Mouse (Mus musculus) heart, embryonic 11.5 days (tissue): Measurements from ENCODE around the gene Fibp. TPM values are rescaled to one million over a fixed set of nuclear protein-coding genes. Genes with fewer than 3 reads are reported as not detected.

Experiments used
- ATAC-seq: fragments of 200-750 bp; cut with Nextera tagmentation; replicated peaks from 2 replicates; pipeline ENCODE4 v1.8.0; 2017; ENCODE audit warnings: moderate library complexity; ENCODE audit not compliant: insufficient number of reproducible peaks, low FRiP score, low TSS enrichment
- H3K27ac ChIP-seq: fragments of 300-500 bp; sonication (generic); 2 replicates; pipeline ENCODE4 v1.5.1; 2014; ENCODE audit warnings: mild to moderate bottlenecking, low read depth, low read length
- H3K27me3 ChIP-seq: fragments of 300-500 bp; sonication (generic); 2 replicates; pipeline ENCODE4 v1.6.1; 2014; ENCODE audit warnings: mild to moderate bottlenecking, low read length, mixed read lengths; ENCODE audit not compliant: control insufficient read depth, insufficient read depth
- H3K36me3 ChIP-seq: fragments of 300-500 bp; sonication (generic); 2 replicates; pipeline ENCODE4 v1.6.1; 2014; ENCODE audit warnings: mild to moderate bottlenecking, low read length, moderate library complexity, mixed read lengths; ENCODE audit not compliant: control insufficient read depth, insufficient read depth
- H3K4me1 ChIP-seq: fragments of 300-500 bp; sonication (generic); 2 replicates; pipeline ENCODE4 v1.6.1; 2014; ENCODE audit warnings: low read length; ENCODE audit not compliant: control insufficient read depth, insufficient read depth
- H3K4me2 ChIP-seq: fragments of 300-500 bp; sonication (generic); 2 replicates; pipeline ENCODE4 v1.6.1; 2014; ENCODE audit warnings: mild to moderate bottlenecking, moderate library complexity
- H3K4me3 ChIP-seq: fragments of 300-500 bp; sonication (generic); 2 replicates; pipeline ENCODE4 v1.5.1; 2014; ENCODE audit warnings: low read depth, low read length
- H3K9ac ChIP-seq: fragments of 300-500 bp; sonication (generic); 2 replicates; pipeline ENCODE4 v1.6.1; 2014; ENCODE audit warnings: mild to moderate bottlenecking, low read depth, low read length, moderate library complexity
- H3K9me3 ChIP-seq: fragments of 300-500 bp; sonication (generic); replicated peaks from 2 replicates; pipeline ENCODE4 v1.6.1; 2016; ENCODE audit warnings: low read length; ENCODE audit not compliant: control insufficient read depth
- WGBS: fragments of 180-500 bp; shearing (Covaris S2); extraction: QIAGEN DNeasy Blood & Tissue Kit; methylation state at CpG from one replicate; pipeline ENCODE4 v1.1.7; 2014; ENCODE audit not compliant: insufficient replicate concordance; 5-methylcytosine and 5-hydroxymethylcytosine counted together
- polyA plus RNA-seq: library from polyadenylated mRNA; unstranded; fragments of >200 nt; fragmentation: Nextera tagmentation; extraction: Ambion mirVana; gene quantifications from 2 replicates; pipeline ENCODE4 v1.2.1, GENCODE M21; 2014

The Fibp gene
- polyA plus RNA-seq, 1 experiment from 2014 or later = 73.6 TPM

GRCm38 (mm10) chr19:5463791-5464562 lies 3.6 kb downstream of the Fibp start:
- ATAC-seq = no peak
- Histone ChIP-seq H3K4me2 (peak overlapping the region; percentile 45), H3K36me3 (peaks cover 18% of the 10 kb centered on the region), H3K27me3 (no peaks in the 10 kb centered on the region), H3K4me1 (peaks cover 17% of the 10 kb centered on the region), H3K4me3 (peak overlapping the region; percentile 4; the same call in 1 of the 2 replicates), H3K27ac (peak overlapping the region; percentile 22; the same call in 1 of the 2 replicates), H3K9me3 (no peaks in the 10 kb centered on the region), H3K9ac (peak overlapping the region; percentile 49; the same call in 1 of the 2 replicates)
- WGBS = 49% methylated on average over 15 of the region's 15 CpGs

- no peak overlapping the region for H3K4me2 ChIP-seq
- H3K4me3 ChIP-seq = no peak overlapping the region
- H3K36me3 ChIP-seq = peaks cover 18% of the 10 kb centered on the region
- no peak overlapping the region for H3K9ac ChIP-seq
- 93% methylated on average over 8 of the region's 8 CpGs for WGBS
- ATAC-seq = no peak
- no peaks in the 10 kb centered on the region for H3K9me3 ChIP-seq
- H3K27me3 ChIP-seq = no peaks in the 10 kb centered on the region
- peaks cover 24% of the 10 kb centered on the region for H3K4me1 ChIP-seq
- no peak overlapping the region for H3K27ac ChIP-seq
These were observed 4.6 kb downstream of the Fibp start for GRCm38 (mm10) chr19:5465037-5465436.

DNA sequence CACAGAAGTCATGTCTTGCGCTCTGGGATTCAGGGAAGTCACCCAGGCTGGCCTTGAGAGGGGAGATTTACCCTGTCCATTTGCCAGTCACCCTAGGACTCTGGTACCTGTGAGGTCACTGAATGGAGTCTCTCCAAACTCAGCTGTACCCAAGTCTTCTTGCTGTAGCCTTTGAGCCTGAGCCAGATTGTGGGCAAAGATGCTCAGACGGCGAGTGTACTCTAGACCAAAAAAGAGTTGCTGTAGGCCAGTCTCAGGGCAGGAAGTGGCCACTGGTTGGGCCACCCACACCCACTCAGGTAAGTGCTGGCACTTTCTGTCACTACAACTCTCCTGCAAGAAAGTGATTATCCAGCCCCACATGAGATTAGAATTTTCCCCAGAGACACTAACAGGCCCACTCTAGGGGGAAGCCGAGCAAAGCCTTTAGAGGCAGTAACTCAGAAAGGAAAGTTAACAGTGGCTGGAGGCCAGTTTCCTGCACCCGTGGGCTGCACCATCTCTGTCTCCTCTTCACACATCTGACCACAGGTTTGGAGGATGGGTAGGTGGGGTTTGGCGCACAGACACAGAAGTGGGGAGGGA lies 6.6 kb downstream of the Fibp start:
- H3K27ac ChIP-seq = no peak overlapping the region
- no peaks in the 10 kb centered on the region for H3K27me3 ChIP-seq
- H3K36me3 ChIP-seq = peaks cover 18% of the 10 kb centered on the region
- no peak overlapping the region for H3K4me3 ChIP-seq
- 89% methylated on average over 6 of the region's 6 CpGs for WGBS
- peaks cover 18% of the 10 kb centered on the region for H3K4me1 ChIP-seq
- H3K4me2 ChIP-seq = no peak overlapping the region
- H3K9ac ChIP-seq = no peak overlapping the region
- ATAC-seq = no peak
- no peaks in the 10 kb centered on the region for H3K9me3 ChIP-seq

GRCm38 (mm10) chr19:5468374-5468773 lies 8.0 kb downstream of the Fibp start, which contains the start of gene Ctsw:
Gene Ctsw, minus strand, starts transcription at chr19:5468507.
- WGBS = 53% methylated on average over 5 of the region's 5 CpGs
- H3K36me3 ChIP-seq = peaks cover 18% of the 10 kb centered on the region
- H3K4me1 ChIP-seq = peaks cover 18% of the 10 kb centered on the region
- ATAC-seq = no peak
- no peak within 1 kb of the TSS for H3K9ac ChIP-seq
- no peak within 1 kb of the TSS for H3K4me2 ChIP-seq
- no peaks in the 10 kb centered on the region for H3K27me3 ChIP-seq
- H3K27ac ChIP-seq = no peak within 1 kb of the TSS
- no peaks in the 10 kb centered on the region for H3K9me3 ChIP-seq
- no peak within 1 kb of the TSS for H3K4me3 ChIP-seq

DNA sequence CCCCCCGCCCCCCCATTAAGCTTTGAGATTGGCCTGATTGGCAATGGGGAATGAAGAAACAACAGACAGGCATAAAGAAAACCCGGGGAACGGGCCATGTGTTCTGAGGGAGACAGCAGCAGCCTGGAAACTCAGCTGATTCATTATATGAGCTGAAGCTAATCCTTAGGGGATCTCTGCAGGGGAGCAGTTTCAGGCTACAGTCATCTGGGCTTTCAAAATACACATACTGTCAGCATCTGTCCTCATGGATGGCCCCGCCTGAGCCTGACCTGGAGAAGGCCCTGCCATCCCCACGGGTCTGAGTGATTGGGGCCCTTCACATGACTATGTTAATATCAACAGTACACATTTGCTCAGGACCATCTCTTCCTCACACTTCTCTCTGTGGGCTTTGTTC lies 11.4 kb downstream of the Fibp start:
- no peak for ATAC-seq
- H3K36me3 ChIP-seq = peaks cover 5% of the 10 kb centered on the region; the same call in 1 of the 2 replicates
- H3K27me3 ChIP-seq = no peaks in the 10 kb centered on the region
- H3K27ac ChIP-seq = no peak overlapping the region
- no peak overlapping the region for H3K4me2 ChIP-seq
- no peaks in the 10 kb centered on the region for H3K9me3 ChIP-seq
- 47% methylated on average over 5 of the region's 5 CpGs for WGBS
- peaks cover 24% of the 10 kb centered on the region for H3K4me1 ChIP-seq
- H3K9ac ChIP-seq = no peak overlapping the region
- H3K4me3 ChIP-seq = no peak overlapping the region

GRCm38 (mm10) chr19:5472857-5473256 lies 12.4 kb downstream of the Fibp start:
- Histone ChIP-seq H3K27me3 (no peaks in the 10 kb centered on the region), H3K9ac (no peak overlapping the region), H3K4me2 (no peak overlapping the region), H3K36me3 (peaks cover 6% of the 10 kb centered on the region; the same call in 1 of the 2 replicates), H3K9me3 (no peaks in the 10 kb centered on the region), H3K4me3 (no peak overlapping the region), H3K27ac (no peak overlapping the region), H3K4me1 (peaks cover 24% of the 10 kb centered on the region)
- 72% methylated on average over 3 of the region's 3 CpGs for WGBS
- ATAC-seq = no peak

- Histone ChIP-seq H3K27me3 (no peaks in the 10 kb centered on the region), H3K4me1 (peaks cover 19% of the 10 kb centered on the region), H3K36me3 (peaks cover 7% of the 10 kb centered on the region), H3K9me3 (no peaks in the 10 kb centered on the region), H3K4me3 (peak within 1 kb of the TSS; percentile 68), H3K4me2 (peak within 1 kb of the TSS; percentile 74), H3K9ac (peak within 1 kb of the TSS; percentile 82), H3K27ac (peak within 1 kb of the TSS; percentile 86)
- ATAC-seq = peak; percentile 37; the same call in 1 of the 2 replicates
- under 1% methylated on average over 22 of the region's 22 CpGs for whole genome bisulfite sequencing
These were observed 13.3 kb downstream of the Fibp start, which contains the start of gene Efemp2 for GRCm38 (mm10) chr19:5473720-5474119. Gene Efemp2, plus strand, starts transcription at chr19:5473954.

DNA sequence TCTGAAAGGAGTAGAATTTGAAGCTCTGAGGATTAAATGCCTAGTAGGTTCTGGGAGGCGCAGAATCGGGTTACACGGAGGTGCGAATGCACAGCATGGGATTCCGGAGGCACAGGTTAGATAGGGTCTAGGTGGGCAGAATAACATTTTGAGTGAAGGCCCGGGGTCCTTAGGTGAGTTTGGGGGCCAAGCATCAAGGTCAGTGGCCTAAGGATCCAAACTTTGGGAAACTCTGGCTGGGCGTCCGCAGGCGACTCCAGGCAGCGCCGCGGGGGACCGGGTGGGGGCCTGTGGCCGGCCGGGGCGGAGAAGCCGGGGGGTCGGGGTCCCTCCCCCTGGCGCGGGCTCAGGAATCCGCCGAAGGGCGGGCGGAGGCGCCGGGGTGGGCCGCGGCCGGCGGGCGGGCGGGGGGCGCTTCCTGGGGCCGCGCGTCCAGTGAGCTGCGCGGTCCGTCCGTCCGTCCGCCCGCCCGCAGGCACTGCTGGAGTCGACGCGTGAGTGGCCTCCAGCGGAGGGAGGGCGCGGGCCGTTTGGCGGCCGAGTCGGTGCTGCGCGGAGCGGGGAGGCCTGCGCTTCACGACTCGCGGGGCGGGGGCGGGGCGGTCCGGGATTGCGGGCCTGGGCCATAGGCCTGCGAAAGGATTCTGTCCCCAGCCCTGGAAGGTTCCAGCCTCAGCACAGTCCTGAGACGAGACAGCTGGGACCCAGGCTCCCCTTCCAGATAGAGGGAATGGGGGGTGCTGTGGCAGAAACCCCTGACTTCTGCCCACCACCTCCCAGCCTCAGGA lies 14.1 kb downstream of the Fibp start:
- peaks cover 11% of the 10 kb centered on the region for H3K36me3 ChIP-seq

More for the DNA sequence above, 14.1 kb downstream of the Fibp start:
- Histone ChIP-seq H3K4me2 (peak overlapping the region; percentile 74), H3K9me3 (no peaks in the 10 kb centered on the region), H3K4me1 (peaks cover 16% of the 10 kb centered on the region), H3K27me3 (no peaks in the 10 kb centered on the region), H3K9ac (peak overlapping the region; percentile 82), H3K27ac (peak overlapping the region; percentile 86), H3K4me3 (peak overlapping the region; percentile 68)
- peak; percentile 54 for ATAC-seq
- WGBS = under 1% methylated on average over 44 of the region's 68 CpGs
